18 mouse cellular contexts compared by ENCODE assay signal in genomic region chr11:63785965-63786364, GRCm38 (mm10).
"Had no signal": no experiment of that assay in that cellular context is flagged by ENCODE, and none has a peak within 500 bp of the region (broad histone marks: within the 10 kb centered on the region; RNA-seq: fewer than 3 reads in every experiment).

No protein-coding gene starts in this region.

- H3K27me3 ChIP-seq: liver, embryonic 15.5 days; megakaryocyte, embryonic 14.5 days; midbrain, embryonic 15.5 days had no signal

- H3K9me3 ChIP-seq: liver, embryonic 15.5 days; lung, embryonic 15.5 days; midbrain, embryonic 13.5 days; midbrain, embryonic 15.5 days had no signal

- H3K4me1 ChIP-seq: liver, embryonic 15.5 days; lung, embryonic 15.5 days; megakaryocyte, embryonic 14.5 days had no signal

- H3K4me3 ChIP-seq: liver, embryonic 15.5 days; lung, embryonic 15.5 days; megakaryocyte, embryonic 14.5 days; midbrain, embryonic 13.5 days; midbrain, embryonic 15.5 days had no signal

- H3K36me3 ChIP-seq: liver, embryonic 15.5 days; lung, embryonic 15.5 days; midbrain, embryonic 13.5 days; midbrain, embryonic 15.5 days had no signal

- ATAC-seq: lung, postnatal 0 days; midbrain, embryonic 15.5 days had no signal

- H3K27ac ChIP-seq: liver, embryonic 15.5 days; lung, embryonic 15.5 days; macrophage; midbrain, embryonic 13.5 days; midbrain, embryonic 15.5 days had no signal

- DNase-seq: lung, adult 18-20 months; lung, postnatal 14 days; lung, postnatal 36 days; right cerebral cortex, adult 18-20 months; right cerebral cortex, postnatal 25 days; right cerebral cortex, postnatal 4 days; spleen, adult 18-20 months; thymus, adult 18-20 months; thymus, postnatal 14 days; thymus, postnatal 36 days had no signal

- H3K9ac ChIP-seq: liver, embryonic 15.5 days; lung, embryonic 15.5 days; midbrain, embryonic 13.5 days; midbrain, embryonic 15.5 days had no signal

- H3K4me2 ChIP-seq: liver, embryonic 15.5 days; lung, embryonic 15.5 days; midbrain, embryonic 11.5 days; midbrain, embryonic 13.5 days; midbrain, embryonic 15.5 days had no signal
